Mouse (Mus musculus) CH12.LX (cell line): ENCODE measurements around the gene Samd11.

Experiments
- CHD2 ChIP-seq: IDR thresholded peaks from 2 replicates; pipeline ENCODE4 v1.6.1; 2011; ENCODE audit warnings: low read length, improper control_type of control experiment
- CTCF ChIP-seq, 2 experiments: IDR thresholded peaks in 1 of 2; conservative IDR thresholded peaks in 1 of 2; 2 replicates each; pipeline ENCODE4 v1.5.1; 2011 to 2012; ENCODE audit warnings: low read depth in 2 of 2, low read length in 2 of 2, improper control_type of control experiment in 1 of 2, inconsistent platforms in 1 of 2, mild to moderate bottlenecking in 1 of 2, moderate library complexity in 1 of 2
- MYC ChIP-seq: IDR thresholded peaks from 2 replicates; pipeline ENCODE4 v1.6.1; 2011; ENCODE audit warnings: low read depth, mild to moderate bottlenecking, improper control_type of control experiment, low read length
- POLR2A ChIP-seq: IDR thresholded peaks from 2 replicates; pipeline ENCODE4 v1.6.1; 2011; ENCODE audit warnings: low read depth, mild to moderate bottlenecking, improper control_type of control experiment, low read length
- USF2 ChIP-seq: conservative IDR thresholded peaks from 2 replicates; pipeline ENCODE4 v1.6.1; 2011; ENCODE audit warnings: low read depth, low read length, improper control_type of control experiment
- ZMIZ1 ChIP-seq: IDR thresholded peaks from 2 replicates; pipeline ENCODE4 v1.6.1; 2012; ENCODE audit warnings: low read depth, mild to moderate bottlenecking, inconsistent platforms, low read length, improper control_type of control experiment

DNA sequence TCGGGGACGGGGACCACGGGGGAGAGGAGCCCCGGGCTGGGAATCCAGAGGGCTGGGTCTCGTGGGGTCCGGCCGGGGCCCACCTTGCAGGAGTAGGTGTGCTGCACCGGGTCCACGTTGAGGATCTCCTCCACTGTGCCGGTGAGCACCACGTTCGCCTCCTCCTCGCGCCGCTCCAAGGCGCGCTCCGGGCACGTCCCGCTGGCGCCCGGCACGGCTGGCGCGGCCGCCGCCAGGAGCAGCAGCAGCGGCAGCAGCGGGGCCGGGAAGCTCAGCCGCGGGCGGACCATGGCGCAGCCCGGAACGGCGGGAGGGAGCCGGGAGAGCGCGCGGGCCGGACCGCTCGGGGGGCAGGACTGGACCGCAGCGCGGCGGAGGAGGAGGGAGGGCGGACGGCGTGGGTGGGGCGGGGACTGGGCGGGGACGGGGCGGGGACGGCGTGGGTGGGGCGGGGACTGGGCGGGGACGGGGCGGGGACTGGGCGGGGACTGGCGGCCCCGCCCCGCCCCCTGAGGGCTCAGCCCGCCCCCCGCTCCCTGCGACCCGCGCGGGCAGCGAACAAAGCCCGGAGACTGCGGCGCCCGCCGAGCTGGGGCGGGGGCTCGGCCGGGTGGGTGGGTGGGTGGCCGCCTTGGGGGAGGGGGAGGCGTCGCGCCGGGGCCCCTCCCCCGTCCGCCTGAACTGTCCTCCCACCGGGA is 58.2 kb downstream of the Samd11 start, which contains the start of gene Agrn:
- TF ChIP-seq MYC (no peak), ZMIZ1 (no peak), POLR2A (peak; percentile 23; the same call in 1 of the 2 replicates), CHD2 (no peak), CTCF (conservative IDR thresholded peaks at IDR 0.05 in 1 of 2, IDR thresholded peaks at IDR 0.05 in 1 of 2; ENCODE audit: low read depth in 2 of 2, low read length in 2 of 2) (no peak), USF2 (no peak)
